Mouse (Mus musculus) bone marrow, adult 2 months (tissue): ENCODE measurements at regions not wholly inside any gene's neighbourhood (a gene's known extent, or its start where the extent isn't known, plus 50 kb on each side); places are given as distances from the start of the nearest gene placed in this dataset.

Source experiments
- H3K27ac ChIP-seq: fragments of 200-500 bp; 2 replicates; pipeline ENCODE4 v1.5.1; 2012; ENCODE audit warnings: low read depth, mild to moderate bottlenecking, control low read depth, inconsistent platforms, low read length; ENCODE audit not compliant: control insufficient read depth, poor library complexity, insufficient read depth
- H3K4me1 ChIP-seq: fragments of 200-500 bp; 2 replicates; pipeline ENCODE4 v1.6.1; 2011; ENCODE audit warnings: low read length; ENCODE audit not compliant: control insufficient read depth, insufficient read depth
- H3K4me3 ChIP-seq: fragments of 200-500 bp; replicated peaks from 2 replicates; pipeline ENCODE3; 2011; ENCODE audit warnings: mild to moderate bottlenecking, low read depth, low read length, control low read depth; ENCODE audit not compliant: control insufficient read depth
- CTCF ChIP-seq: fragments of 200-500 bp; IDR thresholded peaks from 2 replicates; pipeline ENCODE4 v1.5.1; 2011; ENCODE audit warnings: low read length, control low read depth; ENCODE audit not compliant: control insufficient read depth, insufficient read depth
- POLR2A ChIP-seq: fragments of 200-500 bp; IDR thresholded peaks from 2 replicates; pipeline ENCODE4 v1.6.1; 2011; ENCODE audit warnings: low read depth, mild to moderate bottlenecking, control low read depth, low read length, borderline replicate concordance; ENCODE audit not compliant: control insufficient read depth
- WGBS: fragments of 180-500 bp; shearing (Covaris S2); methylation state at CpG from one replicate; pipeline ENCODE4 v1.1.7; 2018; 5-methylcytosine and 5-hydroxymethylcytosine counted together

- Histone ChIP-seq H3K27ac (no peak overlapping the region), H3K4me3 (no peak overlapping the region), H3K4me1 (no peaks in the 10 kb centered on the region)
- TF ChIP-seq POLR2A = no peak
- WGBS = 77% methylated on average over 8 of the region's 8 CpGs
Observed at GRCm38 (mm10) chr4:56127730-56128482, 595.6 kb upstream of the Klf4 start.

GRCm38 (mm10) chr4:56124515-56124914, 592.2 kb upstream of the Klf4 start:
- no peak overlapping the region for H3K4me3 ChIP-seq
- no peak overlapping the region for H3K27ac ChIP-seq
- no peak for TF ChIP-seq CTCF
- TF ChIP-seq POLR2A = no peak
- no peaks in the 10 kb centered on the region for H3K4me1 ChIP-seq

GRCm38 (mm10) chr4:56122198-56122597, 589.9 kb upstream of the Klf4 start:
- WGBS = 85% methylated on average over 5 of the region's 5 CpGs
- Histone ChIP-seq H3K27ac (no peak overlapping the region), H3K4me1 (no peaks in the 10 kb centered on the region), H3K4me3 (no peak overlapping the region)
- TF ChIP-seq POLR2A (no peak), CTCF (no peak)

- 69% methylated on average over 5 of the region's 5 CpGs for WGBS
- TF ChIP-seq POLR2A = no peak
- TF ChIP-seq CTCF = no peak
- Histone ChIP-seq H3K4me3 (no peak overlapping the region), H3K4me1 (no peaks in the 10 kb centered on the region), H3K27ac (no peak overlapping the region)
Observed at GRCm38 (mm10) chr4:56121664-56122063, 589.4 kb upstream of the Klf4 start.

GRCm38 (mm10) chr4:56120357-56120756, 588.1 kb upstream of the Klf4 start:
- H3K27ac ChIP-seq = no peak overlapping the region
- no peak for TF ChIP-seq POLR2A
- no peak for TF ChIP-seq CTCF
- no peaks in the 10 kb centered on the region for H3K4me1 ChIP-seq
- H3K4me3 ChIP-seq = no peak overlapping the region
- 90% methylated on average over 11 of the region's 11 CpGs for WGBS

- Histone ChIP-seq H3K4me1 (no peaks in the 10 kb centered on the region; the same call in 1 of the 2 replicates), H3K4me3 (peak overlapping the region; percentile 36), H3K27ac (peak overlapping the region; percentile 26)
- WGBS = 1% methylated on average over 10 of the region's 10 CpGs
- TF ChIP-seq CTCF (no peak), POLR2A (no peak)
Observed at GRCm38 (mm10) chr4:56113701-56114196, 581.5 kb upstream of the Klf4 start.

GRCm38 (mm10) chr4:56112931-56113700, 580.9 kb upstream of the Klf4 start:
- WGBS = 51% methylated on average over 9 of the region's 9 CpGs
- Histone ChIP-seq H3K27ac (peak overlapping the region; percentile 40; the same call in 1 of the 2 replicates), H3K4me1 (no peaks in the 10 kb centered on the region; the same call in 1 of the 2 replicates), H3K4me3 (no peak overlapping the region)
- TF ChIP-seq POLR2A (no peak), CTCF (no peak)

GRCm38 (mm10) chr4:56106962-56107361, 574.7 kb upstream of the Klf4 start:
- Histone ChIP-seq H3K27ac (no peak overlapping the region), H3K4me3 (no peak overlapping the region), H3K4me1 (no peaks in the 10 kb centered on the region)
- WGBS = 68% methylated on average over 4 of the region's 4 CpGs
- TF ChIP-seq CTCF (no peak), POLR2A (no peak)
